Mouse (Mus musculus) cerebellum, adult 2 months (tissue): Measurements from ENCODE around the gene Spsb3.

Source experiments
- CTCF ChIP-seq: fragments of 200-500 bp; IDR thresholded peaks from 2 replicates; pipeline ENCODE4 v1.5.1; 2011; ENCODE audit warnings: low read depth, mild to moderate bottlenecking, control low read depth, low read length, moderate library complexity, borderline replicate concordance; ENCODE audit not compliant: insufficient read depth
- POLR2A ChIP-seq: fragments of 200-500 bp; IDR thresholded peaks from 2 replicates; pipeline ENCODE4 v1.6.1; 2011; ENCODE audit warnings: low read length, control low read depth, borderline replicate concordance; ENCODE audit not compliant: insufficient read depth

GRCm38 (mm10) chr17:24902124-24902523 lies 15.7 kb downstream of the Spsb3 start:
- TF ChIP-seq CTCF (no peak), POLR2A (no peak)
